Mouse (Mus musculus) heart, embryonic 11.5 days (tissue): ENCODE data around the gene Ipmk. TPM values are rescaled to one million over a fixed set of nuclear protein-coding genes. Genes with fewer than 3 reads are reported as not detected.
"Not testable (repeated sequence)": the region's sequence is repeated elsewhere in the genome, so short reads cannot be mapped to it uniquely, and the experiment has no call there.

Experiments used
- ATAC-seq: fragments of 200-750 bp; cut with Nextera tagmentation; replicated peaks from 2 replicates; pipeline ENCODE4 v1.8.0; 2017; ENCODE audit warnings: moderate library complexity; ENCODE audit not compliant: insufficient number of reproducible peaks, low FRiP score, low TSS enrichment
- H3K27ac ChIP-seq: fragments of 300-500 bp; sonication (generic); 2 replicates; pipeline ENCODE4 v1.5.1; 2014; ENCODE audit warnings: mild to moderate bottlenecking, low read depth, low read length
- H3K27me3 ChIP-seq: fragments of 300-500 bp; sonication (generic); 2 replicates; pipeline ENCODE4 v1.6.1; 2014; ENCODE audit warnings: mild to moderate bottlenecking, low read length, mixed read lengths; ENCODE audit not compliant: control insufficient read depth, insufficient read depth
- H3K36me3 ChIP-seq: fragments of 300-500 bp; sonication (generic); 2 replicates; pipeline ENCODE4 v1.6.1; 2014; ENCODE audit warnings: mild to moderate bottlenecking, low read length, moderate library complexity, mixed read lengths; ENCODE audit not compliant: control insufficient read depth, insufficient read depth
- H3K4me1 ChIP-seq: fragments of 300-500 bp; sonication (generic); 2 replicates; pipeline ENCODE4 v1.6.1; 2014; ENCODE audit warnings: low read length; ENCODE audit not compliant: control insufficient read depth, insufficient read depth
- H3K4me2 ChIP-seq: fragments of 300-500 bp; sonication (generic); 2 replicates; pipeline ENCODE4 v1.6.1; 2014; ENCODE audit warnings: mild to moderate bottlenecking, moderate library complexity
- H3K4me3 ChIP-seq: fragments of 300-500 bp; sonication (generic); 2 replicates; pipeline ENCODE4 v1.5.1; 2014; ENCODE audit warnings: low read depth, low read length
- H3K9ac ChIP-seq: fragments of 300-500 bp; sonication (generic); 2 replicates; pipeline ENCODE4 v1.6.1; 2014; ENCODE audit warnings: mild to moderate bottlenecking, low read depth, low read length, moderate library complexity
- H3K9me3 ChIP-seq: fragments of 300-500 bp; sonication (generic); replicated peaks from 2 replicates; pipeline ENCODE4 v1.6.1; 2016; ENCODE audit warnings: low read length; ENCODE audit not compliant: control insufficient read depth
- WGBS: fragments of 180-500 bp; shearing (Covaris S2); extraction: QIAGEN DNeasy Blood & Tissue Kit; methylation state at CpG from one replicate; pipeline ENCODE4 v1.1.7; 2014; ENCODE audit not compliant: insufficient replicate concordance; 5-methylcytosine and 5-hydroxymethylcytosine counted together
- polyA plus RNA-seq: library from polyadenylated mRNA; unstranded; fragments of >200 nt; fragmentation: Nextera tagmentation; extraction: Ambion mirVana; gene quantifications from 2 replicates; pipeline ENCODE4 v1.2.1, GENCODE M21; 2014

Ipmk gene
- polyA plus RNA-seq, 1 experiment from 2014 or later = 9.7 TPM

- no peak overlapping the region for H3K4me2 ChIP-seq
- H3K36me3 ChIP-seq = no peaks in the 10 kb centered on the region
- H3K9me3 ChIP-seq = no peaks in the 10 kb centered on the region; the same call in 1 of the 2 replicates
- H3K27ac ChIP-seq = no peak overlapping the region
- no peak for ATAC-seq
- no peaks in the 10 kb centered on the region for H3K4me1 ChIP-seq
- H3K4me3 ChIP-seq = no peak overlapping the region
- H3K9ac ChIP-seq = no peak overlapping the region
- H3K27me3 ChIP-seq = no peaks in the 10 kb centered on the region
- WGBS = 54% methylated on average over 13 of the region's 13 CpGs
Observed at GRCm38 (mm10) chr10:71428246-71428864, 80.8 kb downstream of the Ipmk start.

GRCm38 (mm10) chr10:71430661-71431060 lies 83.1 kb downstream of the Ipmk start:
- ATAC-seq = no peak
- Histone ChIP-seq H3K9ac (no peak overlapping the region), H3K4me3 (no peak overlapping the region), H3K4me2 (no peak overlapping the region), H3K4me1 (no peaks in the 10 kb centered on the region), H3K9me3 (no peaks in the 10 kb centered on the region; the same call in 1 of the 2 replicates), H3K36me3 (no peaks in the 10 kb centered on the region), H3K27me3 (no peaks in the 10 kb centered on the region), H3K27ac (no peak overlapping the region)
- WGBS = 88% methylated on average over 6 of the region's 6 CpGs

- no peak overlapping the region for H3K4me2 ChIP-seq
- no peaks in the 10 kb centered on the region for H3K36me3 ChIP-seq
- no peak for ATAC-seq
- no peak overlapping the region for H3K9ac ChIP-seq
- no peak overlapping the region for H3K4me3 ChIP-seq
- H3K4me1 ChIP-seq = no peaks in the 10 kb centered on the region
- H3K27me3 ChIP-seq = no peaks in the 10 kb centered on the region
- H3K9me3 ChIP-seq = 0 out of 2 replicates have a peak, but pooled peaks cover under 1% of the 10 kb centered on the region
- no peak overlapping the region for H3K27ac ChIP-seq
Observed at GRCm38 (mm10) chr10:71443086-71443485, 95.5 kb downstream of the Ipmk start.

GRCm38 (mm10) chr10:71447661-71448060 lies 100.1 kb downstream of the Ipmk start:
- Histone ChIP-seq H3K4me2 (no peak overlapping the region), H3K4me1 (no peaks in the 10 kb centered on the region), H3K27ac (no peak overlapping the region), H3K36me3 (no peaks in the 10 kb centered on the region), H3K9ac (no peak overlapping the region), H3K27me3 (no peaks in the 10 kb centered on the region), H3K4me3 (no peak overlapping the region), H3K9me3 (peaks cover 8% of the 10 kb centered on the region)
- ATAC-seq = no peak
- WGBS = 52% methylated on average over 8 of the region's 8 CpGs

GRCm38 (mm10) chr10:71448284-71448683 lies 100.7 kb downstream of the Ipmk start:
- Histone ChIP-seq H3K9ac (no peak overlapping the region), H3K27ac (no peak overlapping the region), H3K4me1 (no peaks in the 10 kb centered on the region), H3K9me3 (peaks cover 8% of the 10 kb centered on the region), H3K4me2 (no peak overlapping the region), H3K27me3 (no peaks in the 10 kb centered on the region), H3K36me3 (no peaks in the 10 kb centered on the region), H3K4me3 (no peak overlapping the region)
- 75% methylated on average over 5 of the region's 5 CpGs for WGBS
- ATAC-seq = no peak

GRCm38 (mm10) chr10:71455355-71455754 lies 107.8 kb downstream of the Ipmk start:
- Histone ChIP-seq H3K9me3 (no peaks in the 10 kb centered on the region), H3K4me1 (no peaks in the 10 kb centered on the region), H3K9ac (no peak overlapping the region), H3K27me3 (no peaks in the 10 kb centered on the region), H3K4me2 (no peak overlapping the region), H3K36me3 (no peaks in the 10 kb centered on the region), H3K4me3 (no peak overlapping the region), H3K27ac (no peak overlapping the region)
- 77% methylated on average over 3 of the region's 3 CpGs for WGBS
- ATAC-seq = no peak

GRCm38 (mm10) chr10:71462371-71462770 lies 114.8 kb downstream of the Ipmk start:
- not testable (repeated sequence) for H3K27me3 ChIP-seq, H3K36me3 ChIP-seq, H3K4me3 ChIP-seq, H3K4me1 ChIP-seq, H3K9ac ChIP-seq, H3K9me3 ChIP-seq, H3K4me2 ChIP-seq, ATAC-seq, H3K27ac ChIP-seq
- WGBS = 78% methylated on average over 13 of the region's 13 CpGs

- H3K36me3 ChIP-seq = no peaks in the 10 kb centered on the region
- WGBS = 90% methylated on average over 6 of the region's 6 CpGs
- no peak overlapping the region for H3K9ac ChIP-seq
- no peaks in the 10 kb centered on the region for H3K4me1 ChIP-seq
- no peaks in the 10 kb centered on the region for H3K27me3 ChIP-seq
- no peak for ATAC-seq
- no peak overlapping the region for H3K27ac ChIP-seq
- no peak overlapping the region for H3K4me2 ChIP-seq
- no peak overlapping the region for H3K4me3 ChIP-seq
- no peaks in the 10 kb centered on the region for H3K9me3 ChIP-seq
Observed at GRCm38 (mm10) chr10:71464417-71464816, 116.9 kb downstream of the Ipmk start.

GRCm38 (mm10) chr10:71468315-71468714 lies 120.8 kb downstream of the Ipmk start:
- no peak overlapping the region for H3K9ac ChIP-seq
- no peaks in the 10 kb centered on the region for H3K36me3 ChIP-seq
- H3K27ac ChIP-seq = no peak overlapping the region
- no peak overlapping the region for H3K4me3 ChIP-seq
- no peaks in the 10 kb centered on the region for H3K9me3 ChIP-seq
- no peak overlapping the region for H3K4me2 ChIP-seq
- H3K27me3 ChIP-seq = no peaks in the 10 kb centered on the region
- WGBS = 86% methylated on average over 3 of the region's 3 CpGs
- no peaks in the 10 kb centered on the region for H3K4me1 ChIP-seq
- no peak for ATAC-seq
